Mouse (Mus musculus): Measurements from ENCODE around the gene Rnaseh2b. TPM values are rescaled to one million over a fixed set of nuclear protein-coding genes. Genes with fewer than 3 reads are reported as not detected.

Rnaseh2b gene
- total RNA-seq (2021), result 10 to 100 TPM; 22.0 to 24.0 TPM

GRCm38 (mm10) chr14:62292488-62293339 lies at the start of gene Rnaseh2b, which contains the start of gene Dleu7:
Rnaseh2b (plus strand) TSS chr14:62292589.
Dleu7 (minus strand) TSS chr14:62293047.
- peak; percentile 57 for DNase-seq
- intact Hi-C loops (cut with DNase I), result no loop called here

GRCm38 (mm10) chr14:62243530-62243929 lies 48.9 kb upstream of the Rnaseh2b start:
- intact Hi-C loops (cut with DNase I), result no loop called here
- DNase-seq, result no peak

- intact Hi-C loops (cut with DNase I), result loop anchor here (5.0 kb wide), 1 partner anchor 593 kb away; no protein-coding TSS in a partner anchor
- DNase-seq, result no peak
Observed at GRCm38 (mm10) chr14:62245557-62245956, 46.8 kb upstream of the Rnaseh2b start.

GRCm38 (mm10) chr14:62248345-62248744 lies 44.0 kb upstream of the Rnaseh2b start:
- DNase-seq, result no peak
- intact Hi-C loops (cut with DNase I), result loop anchor here (5.0 kb wide), 1 partner anchor 596 kb away; no protein-coding TSS in a partner anchor

- DNase-seq, result no peak
- intact Hi-C loops (cut with DNase I), result loop anchor here (5.0 kb wide), 1 partner anchor 596 kb away; no protein-coding TSS in a partner anchor
Observed at GRCm38 (mm10) chr14:62248796-62249195, 43.6 kb upstream of the Rnaseh2b start.

- DNase-seq, result no peak
- intact Hi-C loops (cut with DNase I), result loop anchor here (5.0 kb wide), 1 partner anchor 597 kb away; no protein-coding TSS in a partner anchor
Observed at GRCm38 (mm10) chr14:62249251-62249650, 43.1 kb upstream of the Rnaseh2b start.

GRCm38 (mm10) chr14:62250046-62250445 lies 42.3 kb upstream of the Rnaseh2b start:
- no peak for DNase-seq
- intact Hi-C loops (cut with DNase I), result no loop called here

GRCm38 (mm10) chr14:62251999-62252398 lies 40.4 kb upstream of the Rnaseh2b start:
- intact Hi-C loops (cut with DNase I), result no loop called here
- DNase-seq, result peak; percentile 60

GRCm38 (mm10) chr14:62254371-62254770 lies 38.0 kb upstream of the Rnaseh2b start:
- intact Hi-C loops (cut with DNase I), result no loop called here
- DNase-seq, result no peak

- no peak for DNase-seq
- intact Hi-C loops (cut with DNase I), result no loop called here
Observed at GRCm38 (mm10) chr14:62256066-62256465, 36.3 kb upstream of the Rnaseh2b start.

- no peak for DNase-seq
- intact Hi-C loops (cut with DNase I), result no loop called here
Observed at GRCm38 (mm10) chr14:62258125-62258524, 34.3 kb upstream of the Rnaseh2b start.

GRCm38 (mm10) chr14:62258978-62259536 lies 33.3 kb upstream of the Rnaseh2b start:
- DNase-seq, result no peak
- intact Hi-C loops (cut with DNase I), result no loop called here

- intact Hi-C loops (cut with DNase I), result no loop called here
- DNase-seq, result no peak
Observed at GRCm38 (mm10) chr14:62270698-62271396, 21.5 kb upstream of the Rnaseh2b start.

- intact Hi-C loops (cut with DNase I), result no loop called here
- DNase-seq, result no peak
Observed at GRCm38 (mm10) chr14:62273604-62274003, 18.8 kb upstream of the Rnaseh2b start.

- intact Hi-C loops (cut with DNase I), result no loop called here
- no peak for DNase-seq
Observed at GRCm38 (mm10) chr14:62282974-62283373, 9.4 kb upstream of the Rnaseh2b start.

- intact Hi-C loops (cut with DNase I), result no loop called here
- DNase-seq, result no peak
Observed at GRCm38 (mm10) chr14:62288731-62289130, 3.7 kb upstream of the Rnaseh2b start.

GRCm38 (mm10) chr14:62291406-62291987 lies 892 bp upstream of the Rnaseh2b start:
- intact Hi-C loops (cut with DNase I), result no loop called here
- DNase-seq, result no peak

- intact Hi-C loops (cut with DNase I), result no loop called here
- no peak for DNase-seq
Observed at GRCm38 (mm10) chr14:62292166-62292487, 262 bp upstream of the Rnaseh2b start.

GRCm38 (mm10) chr14:62298808-62299207 lies 6.4 kb downstream of the Rnaseh2b start:
- intact Hi-C loops (cut with DNase I), result no loop called here

GRCm38 (mm10) chr14:62300031-62300430 lies 7.6 kb downstream of the Rnaseh2b start:
- intact Hi-C loops (cut with DNase I), result no loop called here
- DNase-seq, result no peak

More at GRCm38 (mm10) chr14:62298808-62299207, 6.4 kb downstream of the Rnaseh2b start:
- DNase-seq, result no peak

GRCm38 (mm10) chr14:62307555-62307954 lies 15.2 kb downstream of the Rnaseh2b start:
- DNase-seq, result peak; percentile 36
- intact Hi-C loops (cut with DNase I), result no loop called here

Measured in left cerebral cortex, postnatal 4 days (tissue).